Mouse (Mus musculus): Measurements from ENCODE around the gene Kcnh2.
"Not testable (repeated sequence)": the region's sequence is repeated elsewhere in the genome, so short reads cannot be mapped to it uniquely, and the experiment has no call there.

Kcnh2 gene

DNA sequence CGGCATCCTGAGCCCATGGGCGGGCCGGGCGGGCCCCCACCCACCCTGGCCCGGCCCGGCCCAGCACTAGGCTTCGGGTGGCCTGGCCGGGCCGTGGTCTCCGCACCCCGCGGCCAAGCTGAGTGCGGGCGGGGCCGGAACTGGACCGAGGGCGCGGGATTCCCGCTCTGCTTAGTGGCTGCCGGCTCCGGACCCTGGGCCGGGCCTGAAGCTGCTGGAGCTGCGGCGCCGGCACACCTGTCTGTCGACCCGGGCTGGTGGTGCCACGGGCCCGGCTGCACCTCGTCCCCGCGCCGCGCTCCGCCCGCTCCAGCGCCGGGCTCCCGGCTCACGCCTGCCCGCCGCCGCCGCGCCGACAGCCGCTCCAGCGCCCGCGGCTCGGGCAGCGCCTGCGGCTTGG is at the start of gene Kcnh2:
Kcnh2 (minus strand) TSS at position 327 of the 400 bp plus-strand sequence.
- no peak for DNase-seq (ENCODE audit: low spot score)

DNA sequence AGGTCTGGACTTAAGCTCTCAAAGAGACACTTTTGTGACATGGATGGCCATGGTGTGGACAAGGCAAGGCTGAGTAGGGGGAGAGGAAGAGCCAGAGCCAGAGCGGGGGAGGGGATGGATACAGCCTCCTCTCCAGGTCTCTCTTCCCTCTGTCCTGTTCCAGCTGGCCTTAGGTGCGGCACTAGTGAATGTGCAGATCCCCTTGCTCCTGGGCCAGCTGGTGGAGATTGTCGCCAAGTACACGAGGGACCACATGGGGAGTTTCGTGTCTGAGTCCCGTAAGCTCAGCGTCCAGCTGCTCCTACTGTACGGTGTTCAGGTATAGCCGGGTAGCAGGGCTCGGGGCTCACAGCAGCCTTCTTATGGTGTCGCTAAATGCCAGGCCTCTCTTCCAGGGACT is 49.0 kb upstream of the Kcnh2 start:
- no peak for DNase-seq (ENCODE audit: low spot score)

DNA sequence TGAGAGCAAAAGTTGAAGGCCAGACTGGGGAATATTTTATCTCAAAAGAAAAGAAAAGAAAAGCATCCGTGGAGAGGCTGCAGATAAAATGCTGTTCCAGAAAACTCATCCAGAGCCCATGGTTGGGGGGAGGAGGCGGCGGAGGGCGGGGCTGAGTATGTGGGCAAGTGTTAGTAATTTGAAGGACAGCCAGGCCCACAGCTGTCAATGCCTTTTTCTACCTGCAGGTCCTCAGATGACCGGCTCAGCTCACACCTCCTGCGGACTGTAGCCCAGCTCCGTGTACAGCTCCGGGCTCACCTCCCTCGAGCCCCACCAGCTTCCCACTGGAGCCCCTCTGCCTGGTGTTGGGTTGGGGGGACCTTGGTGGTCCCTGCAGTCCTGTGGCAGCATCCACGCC is 48.3 kb upstream of the Kcnh2 start:
- no peak for DNase-seq (ENCODE audit: low spot score)

DNA sequence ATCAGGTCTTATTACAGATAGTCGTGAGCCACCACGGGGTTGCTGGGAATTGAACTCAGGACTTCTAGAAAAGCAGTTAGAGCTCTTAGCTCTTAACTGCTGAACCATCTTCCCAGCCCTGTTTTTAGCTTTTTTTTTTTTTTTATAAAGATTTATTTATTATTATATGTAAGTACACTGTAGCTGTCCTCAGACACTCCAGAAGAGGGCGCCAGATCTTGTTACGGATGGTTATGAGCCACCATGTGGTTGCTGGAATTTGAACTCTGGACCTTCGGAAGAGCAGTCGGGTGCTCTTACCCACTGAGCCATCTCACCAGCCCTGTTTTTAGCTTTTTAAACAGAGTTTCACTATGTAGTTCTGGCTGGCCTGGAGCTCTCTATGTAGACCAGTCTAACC is 44.9 kb upstream of the Kcnh2 start:
- DNase-seq (ENCODE audit: low spot score) = not testable (repeated sequence)

DNA sequence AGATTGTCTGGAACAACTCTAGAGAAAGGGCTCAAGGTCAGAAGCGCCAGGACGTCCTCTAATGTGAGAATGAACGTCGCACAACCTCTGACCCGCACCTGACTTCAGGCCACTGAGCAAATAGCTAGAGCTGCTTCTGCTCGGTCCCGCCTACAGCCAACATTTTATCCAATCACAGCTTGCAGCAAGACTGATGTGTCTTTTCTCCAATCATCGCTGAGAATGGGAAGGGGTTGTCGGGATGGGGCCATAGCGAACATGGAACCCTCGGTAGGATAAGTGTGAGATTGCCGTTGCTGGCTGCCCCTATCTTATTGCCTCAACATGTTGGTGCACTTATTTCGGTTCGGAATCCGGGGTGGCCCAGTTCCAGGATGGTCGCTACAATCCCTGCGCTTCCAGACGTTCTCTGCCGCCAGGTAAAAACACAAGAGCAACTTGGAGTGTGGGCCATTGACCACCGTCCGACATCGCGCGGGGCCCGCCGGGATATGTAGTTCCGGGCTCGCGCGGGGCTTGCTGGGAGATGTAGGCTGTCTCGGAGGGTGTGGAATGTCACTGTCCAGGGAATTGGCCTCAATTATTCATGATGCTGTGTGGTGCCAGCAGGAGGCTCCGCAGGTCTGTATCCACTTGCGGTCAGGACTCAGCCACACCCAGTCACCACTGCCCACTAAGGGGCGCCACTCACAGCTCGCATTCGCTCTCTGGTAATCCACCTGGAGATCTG is 42.9 kb upstream of the Kcnh2 start:
- peak; percentile 90 for DNase-seq (ENCODE audit: low spot score)

DNA sequence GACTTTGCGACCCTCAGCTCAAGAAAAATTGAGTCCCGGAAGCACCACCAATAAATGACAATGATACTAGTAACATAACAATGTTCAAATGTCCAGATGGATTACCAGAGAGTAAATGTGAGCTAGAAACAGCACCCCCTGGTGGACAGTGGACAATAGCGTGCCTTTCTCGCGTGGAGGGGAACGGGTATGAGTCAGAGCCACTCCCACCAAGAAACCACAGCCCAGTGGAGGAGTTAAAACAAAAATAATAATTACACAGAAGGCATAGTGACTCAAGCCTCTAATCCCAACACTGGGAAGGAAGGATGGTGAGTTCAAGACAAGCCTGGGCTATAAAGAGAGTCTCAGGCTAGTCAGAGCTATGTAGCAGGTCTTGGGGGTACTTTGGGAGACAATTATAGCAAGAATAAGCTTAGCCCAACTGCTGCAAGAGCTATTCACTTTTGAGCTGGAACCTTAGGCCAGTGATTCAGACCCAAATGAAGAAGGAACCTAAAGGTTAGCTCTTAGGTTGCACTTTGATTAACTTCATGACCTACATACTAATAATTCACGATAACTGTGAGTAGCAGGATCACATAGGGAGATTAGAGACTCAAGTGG is 42.1 kb upstream of the Kcnh2 start, which contains the start of gene Abcb8:
Abcb8 (plus strand) TSS at position 272 of the 606 bp plus-strand sequence.
- peak; percentile 76 for DNase-seq (ENCODE audit: low spot score)

DNA sequence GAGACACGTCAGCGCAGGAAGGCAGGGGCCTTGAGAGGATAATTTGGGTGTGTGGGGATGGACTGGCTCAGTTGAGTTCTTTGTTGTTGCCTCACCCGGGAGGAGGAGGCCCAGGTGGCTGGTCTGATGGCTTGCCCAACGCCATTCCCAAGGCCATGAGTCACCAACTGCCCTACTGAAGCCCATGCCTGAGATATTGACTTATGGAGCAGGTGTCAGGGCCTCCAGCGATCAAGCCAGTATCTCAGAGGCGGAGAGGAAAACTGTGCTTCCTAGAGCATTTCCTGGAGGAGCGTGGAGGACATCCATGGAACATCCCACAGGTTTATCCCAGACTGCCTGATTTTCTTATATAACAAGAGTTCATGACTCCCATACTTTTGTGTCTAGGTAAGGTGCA is 41.3 kb upstream of the Kcnh2 start:
- no peak for DNase-seq (ENCODE audit: low spot score)

DNA sequence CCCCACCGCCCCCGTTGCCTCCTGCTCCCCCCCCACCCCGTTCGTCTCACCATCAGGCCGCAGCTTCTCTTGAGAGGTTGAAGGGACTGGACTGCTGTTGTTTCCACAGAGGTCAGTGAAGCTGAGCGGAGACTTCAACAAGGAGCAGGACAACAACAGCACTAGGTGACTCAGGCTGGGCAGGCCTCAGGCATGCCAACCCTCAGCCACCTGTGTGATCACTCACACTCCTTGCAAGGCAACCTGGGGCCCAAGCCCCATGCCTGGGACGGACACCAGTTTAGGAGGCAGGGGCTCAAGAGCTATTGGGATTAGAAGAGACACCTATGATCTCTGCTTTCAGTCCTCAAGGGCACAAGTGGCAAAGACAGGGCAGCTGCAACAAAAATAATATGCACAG is 40.5 kb upstream of the Kcnh2 start, which contains the start of gene Atg9b:
Atg9b (minus strand) TSS at position 280 of the 400 bp plus-strand sequence.
- no peak for DNase-seq (ENCODE audit: low spot score)

DNA sequence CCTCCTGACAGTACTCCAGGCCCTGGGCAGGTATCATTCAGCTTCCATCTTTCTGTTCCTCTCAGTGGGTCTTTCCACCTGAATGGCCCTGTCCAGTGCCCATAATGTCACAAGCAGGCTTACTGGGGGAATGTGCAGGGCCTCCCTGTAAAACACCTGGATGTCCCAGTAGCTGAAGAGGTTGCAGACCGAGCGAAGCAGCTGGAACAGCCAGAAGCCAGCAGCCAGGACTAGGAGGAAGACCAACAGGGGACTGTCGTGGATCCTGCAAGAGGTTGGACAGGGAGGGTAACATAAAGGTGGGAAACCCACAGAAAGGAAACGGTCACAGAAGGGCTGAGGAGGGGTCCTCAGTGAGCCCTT is 38.2 kb upstream of the Kcnh2 start:
- DNase-seq (ENCODE audit: low spot score) = no peak

DNA sequence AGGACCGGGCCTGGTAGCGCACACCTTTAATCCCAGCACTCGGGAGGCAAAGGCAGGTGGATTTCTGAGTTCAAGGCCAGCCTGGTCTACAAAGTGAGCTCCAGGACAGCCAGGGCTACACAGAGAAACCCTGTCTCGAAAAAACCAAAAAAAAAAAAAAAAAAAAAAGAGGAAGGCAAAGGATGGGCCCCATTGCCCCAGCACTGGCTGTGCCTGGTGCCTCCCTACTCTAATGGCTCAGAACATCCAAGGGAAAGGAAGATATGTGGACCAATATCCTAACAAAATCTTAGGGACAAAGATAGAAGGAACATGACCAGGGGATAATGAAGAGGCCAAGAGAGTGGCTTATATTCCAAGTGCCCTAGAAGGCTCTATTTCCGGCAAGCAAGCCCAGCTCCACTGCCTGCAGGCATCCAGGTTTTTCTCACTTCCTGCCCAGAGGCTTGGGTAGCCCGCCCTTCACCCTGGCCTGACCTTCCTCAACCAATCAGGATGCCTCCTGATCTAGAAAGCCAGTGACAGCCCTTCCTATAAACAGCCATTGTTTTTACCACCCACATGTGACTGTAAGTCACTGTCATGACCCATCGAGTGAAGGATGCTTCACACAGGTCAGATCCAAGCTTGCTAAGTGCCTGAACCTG is 37.7 kb upstream of the Kcnh2 start:
- no peak for DNase-seq (ENCODE audit: low spot score)

DNA sequence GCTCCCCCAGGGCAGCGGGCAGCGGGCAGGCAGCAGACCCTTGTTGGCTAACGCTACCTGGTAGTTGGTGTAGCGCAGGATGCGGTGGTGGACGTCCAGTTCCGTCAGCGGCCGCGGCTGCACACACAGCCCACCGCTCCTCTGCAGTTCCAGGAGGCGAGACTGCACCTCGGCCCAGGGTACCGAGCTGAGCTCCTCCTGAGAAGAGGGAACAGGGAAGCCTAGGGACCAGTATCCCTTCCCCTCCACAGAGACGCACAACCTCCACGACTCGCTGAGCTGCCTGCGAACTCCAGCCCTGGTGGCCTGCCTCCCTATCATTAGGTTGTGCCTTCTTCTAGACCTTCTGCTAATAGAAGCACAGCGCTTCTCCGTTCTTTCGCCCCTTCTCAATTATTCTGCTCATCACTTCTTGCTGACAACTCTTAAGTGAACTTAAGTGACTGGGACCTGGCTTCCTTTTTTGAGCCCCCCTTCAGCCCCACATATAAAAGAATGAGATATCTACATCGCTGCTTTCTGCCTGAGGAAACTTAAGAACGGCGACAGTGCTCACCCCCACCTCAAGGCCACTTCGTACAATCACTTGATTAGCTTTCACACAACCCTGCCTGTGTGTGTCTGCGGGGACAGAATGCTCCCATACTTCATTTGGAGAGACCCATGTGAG is 37.0 kb upstream of the Kcnh2 start:
- DNase-seq (ENCODE audit: low spot score) = no peak

DNA sequence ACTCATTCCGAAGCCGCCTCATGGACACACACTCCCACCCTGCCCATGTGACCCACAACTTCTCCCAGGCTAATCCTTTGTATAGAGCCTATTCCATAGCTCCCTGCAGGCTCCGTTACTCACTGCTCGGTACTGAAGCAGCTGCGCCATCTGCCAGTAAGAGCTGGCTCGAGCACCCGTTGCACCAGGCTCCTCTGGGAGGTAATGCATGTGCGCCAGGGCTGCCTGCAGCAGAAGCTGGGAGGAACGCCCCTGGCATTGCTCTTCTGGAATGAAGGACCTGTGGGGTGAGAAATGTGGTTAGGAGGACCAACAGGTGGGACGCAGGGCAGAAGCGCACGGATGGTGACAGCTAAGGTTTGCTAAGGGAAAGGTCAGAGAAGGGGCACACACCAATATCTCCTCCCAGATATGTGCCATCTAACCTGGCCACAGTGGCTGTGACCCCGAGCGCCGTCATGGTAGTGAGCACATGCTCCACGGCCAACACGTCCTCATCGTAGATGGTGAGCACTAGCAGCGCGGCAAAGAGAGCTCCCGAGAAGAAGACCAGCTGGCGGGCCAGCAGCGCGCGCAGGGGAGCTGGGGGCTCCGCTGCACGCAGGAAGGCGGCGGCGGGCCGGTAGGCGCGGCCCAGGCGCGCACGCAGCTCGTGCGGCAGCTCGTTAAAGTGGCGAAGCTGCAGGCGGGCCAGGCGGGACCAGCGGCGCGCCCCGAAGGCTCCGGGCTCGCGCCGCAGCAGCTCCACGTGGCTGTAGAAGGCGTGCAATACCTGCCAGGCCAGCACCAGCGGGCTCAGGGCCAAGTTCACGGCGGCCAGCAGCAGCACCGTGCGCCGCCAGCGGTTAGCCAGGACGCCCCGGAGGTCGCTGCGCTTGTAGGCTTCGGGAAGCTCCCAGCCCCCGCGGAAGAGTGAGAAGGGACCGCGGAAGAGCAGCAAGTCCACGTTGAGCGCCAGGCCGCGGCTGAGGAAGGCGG is 36.1 kb upstream of the Kcnh2 start:
- no peak for DNase-seq (ENCODE audit: low spot score)

DNA sequence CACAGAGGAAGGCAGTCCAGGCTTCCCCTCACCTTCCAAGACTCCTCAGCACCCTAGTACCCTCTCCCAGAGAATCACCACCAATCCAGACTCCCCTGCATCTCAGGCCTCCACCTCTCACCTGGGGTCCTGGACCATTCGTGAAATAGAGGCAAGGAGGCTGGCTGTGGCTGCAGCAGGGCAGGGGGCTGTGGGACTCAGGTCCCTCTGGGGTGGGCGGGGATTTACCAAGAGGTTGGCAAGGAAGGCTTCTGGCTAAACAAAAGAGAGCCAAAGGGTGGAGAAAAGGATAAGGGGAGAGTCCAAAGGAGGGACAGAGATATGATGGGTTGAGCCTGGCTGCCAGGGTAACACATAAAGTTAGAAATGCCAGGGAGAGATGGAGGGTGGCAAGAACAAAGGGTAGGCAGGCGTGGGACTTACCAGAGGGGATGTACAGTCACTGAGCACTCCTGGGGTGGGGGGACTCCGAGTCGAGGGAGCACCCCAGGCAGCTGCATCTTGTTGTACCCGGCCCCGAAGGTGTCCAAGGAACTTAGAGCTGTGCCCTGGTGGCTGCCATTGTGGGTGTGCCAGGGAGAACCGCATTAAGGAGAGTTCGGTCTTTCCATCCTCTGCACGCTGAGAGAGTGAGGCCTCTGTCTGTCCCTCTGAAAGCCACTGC is 34.6 kb upstream of the Kcnh2 start:
- DNase-seq (ENCODE audit: low spot score) = no peak

DNA sequence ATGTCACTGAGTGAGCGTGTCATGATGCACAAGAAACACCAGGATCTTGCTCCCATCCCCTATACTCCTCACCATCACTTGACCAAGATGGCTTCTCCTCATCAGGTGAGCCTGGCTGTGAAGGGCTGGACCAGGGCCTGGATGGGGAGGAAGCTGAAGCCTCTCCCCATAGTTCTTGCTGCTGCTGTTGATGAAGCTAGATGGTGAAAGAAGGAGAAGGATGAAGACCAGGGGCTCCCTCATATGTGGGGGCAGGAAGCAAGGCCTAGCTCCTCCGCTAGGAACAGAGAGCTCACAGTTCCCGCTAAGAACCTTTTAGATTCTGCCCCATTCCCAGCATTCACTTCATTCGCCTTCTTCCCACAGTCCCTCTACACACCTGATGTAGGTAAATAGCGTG is 34.0 kb upstream of the Kcnh2 start:
- DNase-seq (ENCODE audit: low spot score) = no peak

DNA sequence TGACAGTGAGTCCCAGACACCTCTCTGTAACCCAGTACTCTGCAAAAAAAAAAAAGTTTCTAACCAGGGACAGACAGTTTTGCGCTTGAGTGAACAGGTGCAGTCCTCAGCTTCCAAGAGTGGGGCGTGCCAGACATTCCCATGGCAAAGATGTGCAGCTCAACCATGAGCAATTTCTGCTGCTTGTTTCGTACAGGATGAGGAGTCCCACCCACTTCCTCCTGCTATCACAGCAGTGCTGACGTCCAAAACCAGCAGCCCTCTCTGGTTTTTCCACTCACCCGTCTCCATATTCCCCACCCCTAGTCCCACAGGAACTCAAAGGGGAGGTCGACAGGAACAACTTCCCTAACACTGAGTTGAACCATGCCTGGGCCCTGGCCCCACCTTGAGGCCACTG is 33.0 kb upstream of the Kcnh2 start:
- peak; percentile 14 for DNase-seq (ENCODE audit: low spot score)

DNA sequence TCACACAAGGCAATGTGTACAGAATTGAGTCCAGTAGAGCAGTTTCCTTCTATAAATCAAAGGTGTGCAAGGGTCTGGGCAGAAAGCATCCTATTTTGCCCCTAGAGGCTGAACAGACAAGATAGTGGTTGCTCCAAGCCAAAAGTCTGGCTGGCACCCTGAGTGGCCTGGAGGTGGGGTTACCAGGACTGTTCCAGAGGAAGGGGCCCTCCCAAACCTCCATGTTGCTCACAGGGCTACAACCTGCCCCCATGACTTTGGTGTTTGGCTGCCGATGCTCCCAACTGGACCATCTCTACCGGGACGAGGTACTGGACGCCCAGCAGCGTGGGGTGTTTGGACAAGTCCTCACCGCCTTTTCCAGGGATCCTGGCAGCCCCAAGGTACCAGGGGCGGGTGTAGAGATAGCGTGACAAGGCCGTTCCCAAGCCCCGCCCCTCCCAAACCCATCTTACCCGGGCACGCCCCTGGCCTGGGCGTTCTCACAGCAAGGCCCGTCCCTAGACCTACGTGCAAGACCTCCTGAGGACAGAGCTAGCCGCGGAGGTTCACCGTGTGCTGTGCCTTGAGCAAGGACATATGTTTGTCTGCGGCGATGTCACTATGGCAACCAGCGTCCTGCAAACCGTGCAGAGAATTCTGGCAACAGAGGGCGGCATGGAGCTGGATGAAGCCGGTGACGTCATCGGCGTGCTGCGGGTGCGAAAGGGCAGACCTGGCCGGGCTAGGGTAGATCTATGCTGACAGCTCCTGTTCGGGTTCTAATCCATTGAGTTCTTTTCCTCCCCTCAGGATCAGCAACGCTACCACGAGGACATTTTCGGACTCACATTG is 31.8 kb upstream of the Kcnh2 start:
- DNase-seq (ENCODE audit: low spot score) = peak; percentile 78

DNA sequence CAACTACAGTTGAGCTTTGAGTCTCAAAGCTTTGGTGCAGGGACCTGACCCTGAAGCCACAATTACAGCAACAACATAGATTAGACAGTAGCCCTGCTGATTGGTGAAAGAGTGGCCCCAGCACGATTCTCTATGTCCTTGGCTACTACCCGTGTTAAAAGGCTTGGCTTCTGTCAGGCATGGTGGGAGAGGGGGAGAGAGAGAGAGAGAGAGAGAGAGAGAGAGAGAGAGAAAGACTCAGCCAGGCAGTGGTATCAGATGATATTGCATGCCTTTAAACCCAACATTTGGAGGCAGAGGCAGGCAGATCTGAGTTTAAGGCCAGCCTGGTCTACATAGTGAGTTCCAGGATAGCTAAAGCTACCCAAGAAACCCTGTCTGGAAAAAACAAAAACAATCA is 30.6 kb upstream of the Kcnh2 start:
- no peak for DNase-seq (ENCODE audit: low spot score)

DNA sequence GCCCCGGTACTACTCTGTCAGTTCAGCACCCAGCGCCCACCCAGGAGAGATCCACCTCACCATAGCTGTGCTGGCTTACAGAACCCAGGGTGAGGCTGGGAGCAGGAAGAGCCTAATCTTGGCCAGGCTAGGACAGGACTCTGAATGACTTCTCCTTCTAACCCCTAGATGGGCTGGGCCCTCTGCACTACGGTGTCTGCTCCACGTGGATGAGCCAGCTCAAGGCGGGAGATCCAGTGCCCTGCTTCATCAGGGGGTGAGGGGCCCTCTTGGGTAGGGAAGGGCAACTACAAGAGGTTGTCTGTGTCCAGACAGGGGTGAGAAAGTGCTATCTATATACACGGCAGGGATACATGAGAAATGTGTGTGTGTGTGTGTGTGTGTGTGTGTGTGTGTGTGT is 30.1 kb upstream of the Kcnh2 start:
- DNase-seq (ENCODE audit: low spot score) = no peak

DNA sequence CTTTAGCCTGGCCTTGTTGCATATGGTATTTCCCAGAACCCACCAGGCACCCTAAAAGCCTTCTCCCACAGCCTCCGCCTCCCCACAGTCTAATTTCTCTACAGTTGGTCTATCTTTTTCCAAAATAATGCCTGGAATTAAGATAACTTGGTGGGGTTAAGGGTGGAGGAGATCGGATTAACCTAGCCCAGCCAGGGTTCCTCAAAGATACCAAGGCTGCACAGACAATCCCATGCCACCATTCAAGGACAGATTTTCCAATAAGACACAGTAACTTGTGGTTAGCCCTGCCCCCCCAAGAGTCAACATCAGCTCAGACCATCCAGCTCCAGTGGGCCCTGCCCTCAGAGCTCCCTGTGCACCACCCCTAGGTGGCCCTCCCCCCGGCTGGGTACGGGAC is 29.1 kb upstream of the Kcnh2 start:
- no peak for DNase-seq (ENCODE audit: low spot score)

DNA sequence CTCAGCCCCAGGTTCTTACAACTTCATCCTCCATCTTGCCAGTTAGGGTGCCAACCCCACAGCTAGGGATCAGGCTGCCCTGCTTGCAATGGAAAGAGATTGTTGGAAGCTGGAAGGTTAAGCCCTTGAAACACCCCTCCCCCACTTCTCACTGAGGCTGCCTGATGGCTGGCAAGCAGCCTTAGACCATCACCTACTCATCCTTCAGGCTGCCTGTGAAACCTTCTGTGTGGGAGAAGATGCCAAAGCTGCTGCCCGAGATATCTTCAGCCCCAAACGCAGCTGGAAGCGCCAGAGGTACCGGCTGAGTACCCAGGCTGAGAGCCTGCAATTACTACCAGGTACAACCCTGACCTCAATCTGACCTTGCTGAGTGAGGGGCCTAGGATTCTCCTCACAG is 28.1 kb upstream of the Kcnh2 start:
- DNase-seq (ENCODE audit: low spot score) = no peak
